Mouse (Mus musculus) midbrain, embryonic 15.5 days (tissue): ENCODE data around the gene Gm49711. TPM values are rescaled to one million over a fixed set of nuclear protein-coding genes. Genes with fewer than 3 reads are reported as not detected.

ENCODE experiments used
- ATAC-seq: fragments of 200-750 bp; cut with Nextera tagmentation; replicated peaks from 2 replicates; pipeline ENCODE4 v1.8.0; 2017; ENCODE audit warnings: moderate TSS enrichment
- H3K27ac ChIP-seq: fragments of 300-500 bp; sonication (generic); 2 replicates; pipeline ENCODE4 v1.5.1; 2015; ENCODE audit warnings: mild to moderate bottlenecking, inconsistent platforms
- H3K27me3 ChIP-seq: fragments of 300-500 bp; sonication (generic); replicated peaks from 2 replicates; pipeline ENCODE4 v1.6.1; 2015; ENCODE audit warnings: inconsistent platforms
- H3K36me3 ChIP-seq: fragments of 300-500 bp; sonication (generic); replicated peaks from 2 replicates; pipeline ENCODE4 v1.6.1; 2015; ENCODE audit warnings: inconsistent platforms
- H3K4me1 ChIP-seq: fragments of 300-500 bp; sonication (generic); 2 replicates; pipeline ENCODE4 v1.6.1; 2015; ENCODE audit warnings: inconsistent platforms
- H3K4me2 ChIP-seq: fragments of 300-500 bp; sonication (generic); 2 replicates; pipeline ENCODE4 v1.6.1; 2015; ENCODE audit warnings: inconsistent platforms, mild to moderate bottlenecking, moderate library complexity
- H3K4me3 ChIP-seq: fragments of 300-500 bp; sonication (generic); 2 replicates; pipeline ENCODE4 v1.5.1; 2015; ENCODE audit warnings: mild to moderate bottlenecking, inconsistent platforms
- H3K9ac ChIP-seq: fragments of 300-500 bp; sonication (generic); 2 replicates; pipeline ENCODE4 v1.6.1; 2015; ENCODE audit warnings: mild to moderate bottlenecking, inconsistent platforms
- H3K9me3 ChIP-seq: fragments of 300-500 bp; sonication (generic); 2 replicates; pipeline ENCODE4 v1.6.1; 2016; ENCODE audit warnings: inconsistent platforms
- WGBS: fragments of 180-500 bp; shearing (Covaris S2); methylation state at CpG from one replicate; pipeline ENCODE4 v1.1.7; 2015; ENCODE audit warnings: mixed read lengths; 5-methylcytosine and 5-hydroxymethylcytosine counted together
- polyA plus RNA-seq: library from polyadenylated mRNA; unstranded; fragments of >200 nt; fragmentation: Nextera tagmentation; extraction: Ambion mirVana; gene quantifications from 2 replicates; pipeline ENCODE4 v1.2.1, GENCODE M21; 2015

Gene Gm49711
- polyA plus RNA-seq, 1 experiment from 2014 or later: 0.72 TPM

DNA sequence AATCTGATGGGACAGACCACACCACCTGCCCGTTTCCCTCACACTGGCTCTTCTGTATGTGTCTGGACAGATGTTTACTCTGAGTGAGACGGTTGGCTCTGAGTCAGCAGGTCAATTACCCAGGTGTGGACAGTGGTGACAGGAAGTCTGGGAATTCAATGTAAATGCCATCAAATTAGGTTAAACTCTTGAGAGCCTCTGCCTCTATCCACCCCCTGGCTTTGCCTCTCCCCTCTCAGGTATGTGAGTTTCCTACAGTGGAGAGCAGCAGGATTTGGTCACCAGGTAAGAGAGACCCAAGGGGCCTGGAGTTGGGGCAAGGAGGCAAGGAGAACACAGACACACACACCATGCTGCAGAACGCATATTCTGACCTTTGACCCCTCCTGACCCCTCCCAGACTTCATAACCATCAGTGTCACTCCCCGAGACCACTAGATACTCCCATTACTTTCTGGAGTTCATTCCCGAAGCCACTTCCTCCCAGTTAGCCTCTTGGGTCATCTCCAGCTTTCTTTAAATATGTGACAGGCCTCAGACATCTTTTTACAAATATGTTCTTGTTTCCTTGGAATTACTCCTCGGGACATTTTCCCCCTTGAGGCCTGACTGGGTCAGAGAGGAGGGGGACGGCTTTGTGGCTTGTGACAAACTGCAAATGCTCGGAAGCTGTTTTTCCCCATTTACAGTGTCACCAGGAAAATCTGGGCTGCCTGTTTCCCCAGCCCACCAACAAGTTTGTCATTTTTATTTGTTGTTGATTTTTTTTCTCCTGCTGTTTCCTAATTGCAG lies 157.7 kb downstream of the Gm49711 start:
- Histone ChIP-seq H3K9ac (no peak overlapping the region), H3K4me1 (no peaks in the 10 kb centered on the region), H3K9me3 (no peaks in the 10 kb centered on the region), H3K4me2 (no peak overlapping the region), H3K27me3 (no peaks in the 10 kb centered on the region), H3K36me3 (no peaks in the 10 kb centered on the region), H3K27ac (no peak overlapping the region), H3K4me3 (no peak overlapping the region)
- ATAC-seq: no peak
- WGBS: 74% methylated on average over 8 of the region's 8 CpGs

DNA sequence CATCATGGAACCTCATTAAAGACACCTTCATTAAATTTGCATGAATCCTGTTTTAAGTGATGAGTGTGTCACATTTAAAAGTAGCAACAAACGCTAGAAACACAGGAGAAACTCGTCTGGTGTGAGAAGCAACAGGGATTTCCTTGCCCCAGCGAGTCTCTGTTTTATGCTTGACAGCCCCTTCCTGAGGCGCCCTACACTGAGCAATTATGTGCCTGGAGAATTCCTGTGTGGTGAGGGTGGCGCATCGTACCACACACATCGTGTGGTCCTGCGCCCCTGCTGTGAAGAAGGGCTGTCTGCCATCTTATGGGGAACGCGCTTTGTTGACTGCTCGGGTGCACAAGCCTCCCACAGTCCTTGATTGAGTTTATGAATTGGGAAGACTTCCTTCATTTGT lies 162.6 kb downstream of the Gm49711 start:
- ATAC-seq: no peak
- Histone ChIP-seq H3K27ac (no peak overlapping the region), H3K4me2 (no peak overlapping the region), H3K9ac (no peak overlapping the region), H3K9me3 (no peaks in the 10 kb centered on the region), H3K36me3 (no peaks in the 10 kb centered on the region), H3K4me3 (no peak overlapping the region), H3K4me1 (no peaks in the 10 kb centered on the region), H3K27me3 (no peaks in the 10 kb centered on the region)
- 91% methylated on average over 11 of the region's 11 CpGs for WGBS

DNA sequence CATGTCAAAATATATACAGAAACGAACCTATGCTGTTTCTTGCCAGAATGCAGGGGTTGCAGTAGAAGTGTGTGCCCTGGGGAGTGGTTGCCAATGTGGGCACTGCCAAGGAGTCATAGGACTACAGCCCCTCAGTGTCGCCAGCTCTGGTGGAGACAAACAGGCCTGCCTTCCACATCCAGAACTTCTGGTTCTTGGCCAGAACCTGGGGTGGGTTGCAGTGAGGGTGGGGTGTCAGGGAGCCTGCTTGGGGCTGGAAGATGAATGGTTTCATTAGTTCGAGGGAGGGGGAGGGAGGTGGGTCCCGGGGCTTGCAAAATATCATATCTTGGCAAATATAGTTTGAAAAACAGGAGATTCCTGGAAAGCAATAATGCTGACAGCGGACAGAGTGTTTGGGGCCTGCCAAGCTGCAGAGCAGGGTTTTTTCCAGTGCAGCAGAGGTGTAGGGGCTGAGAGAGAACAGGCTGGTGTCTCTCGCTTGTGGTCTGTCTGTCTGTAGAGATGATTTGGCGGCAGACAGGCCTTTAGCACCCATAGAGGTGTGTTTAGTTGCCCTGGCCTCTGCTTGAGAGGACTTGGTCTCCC lies 170.3 kb downstream of the Gm49711 start:
- no peaks in the 10 kb centered on the region for H3K9me3 ChIP-seq
- no peak for ATAC-seq
- 87% methylated on average over 7 of the region's 7 CpGs for WGBS

DNA sequence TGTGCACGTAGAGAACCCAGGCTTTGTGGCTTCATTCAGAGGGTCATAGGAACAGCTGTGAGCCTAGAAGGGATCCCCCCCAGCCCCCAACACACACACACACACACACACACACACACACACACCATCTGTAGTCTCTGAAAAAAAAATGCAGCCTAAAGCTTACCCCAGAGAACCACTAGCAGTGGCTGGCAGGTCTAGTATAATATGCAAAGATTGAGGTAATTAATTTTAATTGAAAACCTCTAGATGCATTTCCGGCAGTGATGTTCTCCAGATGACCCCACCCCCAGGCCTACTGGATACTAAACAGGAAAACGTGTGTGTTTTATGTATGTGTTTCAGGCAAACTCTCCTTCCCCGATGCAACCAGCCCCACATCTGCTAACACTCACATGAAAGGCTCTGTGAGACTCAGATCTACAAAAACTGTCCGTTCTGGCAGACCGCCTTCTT lies 172.4 kb downstream of the Gm49711 start:
- Histone ChIP-seq H3K4me1 (peaks cover 7% of the 10 kb centered on the region; the same call in 1 of the 2 replicates), H3K4me2 (no peak overlapping the region), H3K9ac (no peak overlapping the region), H3K27me3 (no peaks in the 10 kb centered on the region), H3K36me3 (no peaks in the 10 kb centered on the region), H3K4me3 (no peak overlapping the region), H3K27ac (no peak overlapping the region), H3K9me3 (no peaks in the 10 kb centered on the region)
- 69% methylated on average over 6 of the region's 6 CpGs for WGBS
- no peak for ATAC-seq

More for the DNA sequence above, 170.3 kb downstream of the Gm49711 start:
- H3K27ac ChIP-seq: no peak overlapping the region
- no peaks in the 10 kb centered on the region for H3K4me1 ChIP-seq
- no peak overlapping the region for H3K4me3 ChIP-seq
- no peaks in the 10 kb centered on the region for H3K27me3 ChIP-seq
- H3K9ac ChIP-seq: no peak overlapping the region
- H3K36me3 ChIP-seq: no peaks in the 10 kb centered on the region
- H3K4me2 ChIP-seq: no peak overlapping the region

DNA sequence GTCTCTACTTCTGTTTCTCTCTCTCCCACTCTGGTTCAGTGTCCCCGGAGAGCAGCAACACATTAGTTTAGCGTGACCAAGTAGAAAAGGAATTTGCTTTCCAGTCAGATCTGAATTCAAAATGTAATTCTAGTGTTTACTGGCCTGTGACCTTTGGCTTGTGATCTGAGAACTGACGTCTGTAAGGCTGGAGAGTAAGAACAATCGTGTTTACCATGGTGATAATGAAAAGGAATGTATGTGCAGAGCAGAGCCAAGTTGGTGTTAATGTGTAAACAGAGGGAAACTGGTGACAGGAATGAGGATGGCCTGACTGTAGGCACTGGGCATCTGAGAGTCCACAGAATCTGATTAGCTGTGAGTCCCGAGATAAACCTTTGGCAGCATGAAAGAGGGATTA lies 176.4 kb downstream of the Gm49711 start:
- 24% methylated on average over 5 of the region's 5 CpGs for WGBS
- Histone ChIP-seq H3K9me3 (no peaks in the 10 kb centered on the region), H3K4me3 (no peak overlapping the region), H3K36me3 (no peaks in the 10 kb centered on the region), H3K27ac (no peak overlapping the region), H3K9ac (no peak overlapping the region), H3K4me2 (no peak overlapping the region), H3K27me3 (no peaks in the 10 kb centered on the region), H3K4me1 (peaks cover 7% of the 10 kb centered on the region; the same call in 1 of the 2 replicates)
- ATAC-seq: no peak; the same call in 1 of the 2 replicates

DNA sequence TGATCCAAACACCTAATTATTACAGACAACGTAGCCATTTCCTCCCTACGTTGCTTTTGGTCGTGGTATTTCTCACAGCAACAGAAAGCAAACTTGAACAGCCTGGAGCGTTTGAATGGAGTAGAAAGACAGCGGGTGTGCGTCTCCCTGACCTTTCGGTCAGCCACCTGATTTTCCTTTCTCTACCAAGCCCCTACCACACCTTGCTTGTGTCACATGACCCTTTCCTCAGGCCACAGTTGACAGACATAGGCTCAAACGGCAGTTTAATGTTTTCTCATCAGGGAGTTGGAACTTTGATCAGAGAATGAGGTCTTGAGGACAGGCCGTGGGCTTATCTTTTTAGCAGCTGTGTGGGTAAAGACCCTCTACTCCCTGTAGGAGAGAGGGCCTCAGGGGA lies 177.1 kb downstream of the Gm49711 start:
- Histone ChIP-seq H3K9me3 (no peaks in the 10 kb centered on the region), H3K9ac (no peak overlapping the region), H3K4me2 (no peak overlapping the region), H3K36me3 (no peaks in the 10 kb centered on the region), H3K27ac (no peak overlapping the region), H3K4me3 (no peak overlapping the region), H3K27me3 (no peaks in the 10 kb centered on the region), H3K4me1 (peaks cover 7% of the 10 kb centered on the region; the same call in 1 of the 2 replicates)
- ATAC-seq: no peak
- 69% methylated on average over 9 of the region's 9 CpGs for WGBS

Other genes starting within 250 kb of the Gm49711 start
- gene Mrps6, start within 50 bp of the Gm49711 start, polyA plus RNA-seq: 156 and 163 TPM in 2 replicates
- 18.3 and 21.3 TPM in 2 replicates for gene Slc5a3, start within 50 bp of the Gm49711 start, polyA plus RNA-seq
- 6.8 and 7.6 TPM in 2 replicates for gene Kcne2, start 234.1 kb downstream of the Gm49711 start, polyA plus RNA-seq
- gene Smim11, start 243.0 kb downstream of the Gm49711 start, polyA plus RNA-seq: 57.3 and 58.1 TPM in 2 replicates